Mouse (Mus musculus) forebrain, embryonic 15.5 days (tissue): ENCODE data around the gene Hivep2. TPM values are rescaled to one million over a fixed set of nuclear protein-coding genes. Genes with fewer than 3 reads are reported as not detected.

Experiments used
- ATAC-seq: fragments of 200-750 bp; cut with Nextera tagmentation; replicated peaks from 2 replicates; pipeline ENCODE4 v1.8.0; 2017; ENCODE audit warnings: mild to moderate bottlenecking, moderate TSS enrichment, moderate library complexity
- H3K27ac ChIP-seq: fragments of 300-500 bp; sonication (generic); replicated peaks from 2 replicates; pipeline ENCODE4 v1.5.1; 2015; ENCODE audit warnings: mild to moderate bottlenecking, inconsistent platforms
- H3K27me3 ChIP-seq: fragments of 300-500 bp; sonication (generic); 2 replicates; pipeline ENCODE4 v1.6.1; 2015; ENCODE audit warnings: inconsistent platforms
- H3K36me3 ChIP-seq: fragments of 300-500 bp; sonication (generic); 2 replicates; pipeline ENCODE4 v1.6.1; 2015; ENCODE audit warnings: mild to moderate bottlenecking, inconsistent platforms
- H3K4me1 ChIP-seq: fragments of 300-500 bp; sonication (generic); 2 replicates; pipeline ENCODE4 v1.6.1; 2015; ENCODE audit warnings: inconsistent platforms
- H3K4me2 ChIP-seq: fragments of 300-500 bp; sonication (generic); replicated peaks from 2 replicates; pipeline ENCODE4 v1.6.1; 2015; ENCODE audit warnings: mild to moderate bottlenecking, inconsistent platforms
- H3K4me3 ChIP-seq: fragments of 300-500 bp; sonication (generic); 2 replicates; pipeline ENCODE4 v1.5.1; 2015; ENCODE audit warnings: mild to moderate bottlenecking, inconsistent platforms
- H3K9ac ChIP-seq: fragments of 300-500 bp; sonication (generic); replicated peaks from 2 replicates; pipeline ENCODE4 v1.6.1; 2015; ENCODE audit warnings: mild to moderate bottlenecking, inconsistent platforms
- H3K9me3 ChIP-seq: fragments of 300-500 bp; sonication (generic); 2 replicates; pipeline ENCODE4 v1.6.1; 2016; ENCODE audit warnings: inconsistent platforms
- WGBS: fragments of 180-500 bp; shearing (Covaris S2); methylation state at CpG from one replicate; pipeline ENCODE4 v1.1.7; 2015; ENCODE audit warnings: mixed read lengths; 5-methylcytosine and 5-hydroxymethylcytosine counted together
- polyA plus RNA-seq: library from polyadenylated mRNA; unstranded; fragments of >200 nt; fragmentation: Nextera tagmentation; extraction: Ambion mirVana; gene quantifications from 2 replicates; pipeline ENCODE4 v1.2.1, GENCODE M21; 2015

Hivep2 gene
- polyA plus RNA-seq, 1 experiment from 2014 or later: 27.1 TPM

- Histone ChIP-seq H3K4me1 (peaks cover 5% of the 10 kb centered on the region; the same call in 1 of the 2 replicates), H3K4me2 (no peak overlapping the region), H3K4me3 (no peak overlapping the region), H3K36me3 (no peaks in the 10 kb centered on the region), H3K27me3 (no peaks in the 10 kb centered on the region), H3K9me3 (no peaks in the 10 kb centered on the region), H3K27ac (no peak overlapping the region), H3K9ac (no peak overlapping the region)
- 44% methylated on average over 7 of the region's 7 CpGs for WGBS
- no peak for ATAC-seq
Measured at GRCm38 (mm10) chr10:14164829-14165228, 199.0 kb downstream of the Hivep2 start.

GRCm38 (mm10) chr10:14168197-14168844 lies 202.4 kb downstream of the Hivep2 start:
- H3K27ac ChIP-seq: no peak overlapping the region
- no peaks in the 10 kb centered on the region for H3K9me3 ChIP-seq
- no peaks in the 10 kb centered on the region for H3K36me3 ChIP-seq
- peaks cover 5% of the 10 kb centered on the region; the same call in 1 of the 2 replicates for H3K4me1 ChIP-seq
- H3K4me3 ChIP-seq: no peak overlapping the region
- no peak overlapping the region for H3K4me2 ChIP-seq
- H3K27me3 ChIP-seq: no peaks in the 10 kb centered on the region
- no peak overlapping the region for H3K9ac ChIP-seq
- ATAC-seq: no peak
- 88% methylated on average over 6 of the region's 6 CpGs for WGBS

DNA sequence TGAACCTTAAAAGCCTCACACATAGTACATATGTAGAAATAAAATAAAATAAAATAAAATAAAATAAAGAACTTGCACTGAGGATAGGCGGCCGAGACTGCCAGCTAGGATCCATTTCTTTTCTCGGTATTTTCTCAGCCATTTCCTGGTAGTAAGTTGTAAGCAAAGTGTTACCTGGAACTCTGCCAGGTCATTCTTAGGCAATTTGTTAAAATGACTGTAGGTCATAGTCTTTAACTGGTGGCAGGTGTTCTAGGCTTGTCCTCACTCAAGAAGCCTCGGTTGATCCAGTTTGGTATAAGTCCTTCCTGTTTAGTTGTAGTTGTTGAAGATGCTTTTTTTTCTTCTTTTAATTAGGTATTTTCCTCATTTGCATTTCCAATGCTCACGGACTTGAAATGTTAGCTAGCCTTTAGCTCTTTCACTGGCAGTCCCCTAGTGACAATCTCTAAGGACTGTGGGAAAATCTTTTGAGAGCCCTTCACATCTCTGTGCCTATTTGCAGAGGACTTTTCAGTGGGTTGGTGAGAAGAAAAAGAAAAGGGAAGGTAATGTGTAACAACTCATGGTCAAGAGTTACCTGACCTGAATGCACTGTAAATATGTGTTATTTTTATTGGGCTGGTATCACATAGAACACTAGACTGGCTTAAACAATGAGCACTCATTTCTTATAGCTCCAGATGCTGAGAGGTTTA lies 203.1 kb downstream of the Hivep2 start:
- Histone ChIP-seq H3K4me3 (no peak overlapping the region), H3K9me3 (no peaks in the 10 kb centered on the region), H3K36me3 (no peaks in the 10 kb centered on the region), H3K4me1 (peaks cover 5% of the 10 kb centered on the region; the same call in 1 of the 2 replicates), H3K9ac (no peak overlapping the region), H3K27me3 (no peaks in the 10 kb centered on the region), H3K27ac (no peak overlapping the region), H3K4me2 (no peak overlapping the region)
- ATAC-seq: 0 out of 2 replicates have a peak, but pooled peaks have one; percentile 32
- 46% methylated on average over 5 of the region's 5 CpGs for WGBS

GRCm38 (mm10) chr10:14174124-14174523 lies 208.2 kb downstream of the Hivep2 start:
- Histone ChIP-seq H3K9ac (no peak overlapping the region), H3K4me1 (peaks cover 5% of the 10 kb centered on the region), H3K27ac (no peak overlapping the region), H3K27me3 (no peaks in the 10 kb centered on the region), H3K36me3 (no peaks in the 10 kb centered on the region), H3K4me3 (no peak overlapping the region), H3K4me2 (no peak overlapping the region), H3K9me3 (no peaks in the 10 kb centered on the region)
- ATAC-seq: no peak
- WGBS: 80% methylated on average over 4 of the region's 4 CpGs

DNA sequence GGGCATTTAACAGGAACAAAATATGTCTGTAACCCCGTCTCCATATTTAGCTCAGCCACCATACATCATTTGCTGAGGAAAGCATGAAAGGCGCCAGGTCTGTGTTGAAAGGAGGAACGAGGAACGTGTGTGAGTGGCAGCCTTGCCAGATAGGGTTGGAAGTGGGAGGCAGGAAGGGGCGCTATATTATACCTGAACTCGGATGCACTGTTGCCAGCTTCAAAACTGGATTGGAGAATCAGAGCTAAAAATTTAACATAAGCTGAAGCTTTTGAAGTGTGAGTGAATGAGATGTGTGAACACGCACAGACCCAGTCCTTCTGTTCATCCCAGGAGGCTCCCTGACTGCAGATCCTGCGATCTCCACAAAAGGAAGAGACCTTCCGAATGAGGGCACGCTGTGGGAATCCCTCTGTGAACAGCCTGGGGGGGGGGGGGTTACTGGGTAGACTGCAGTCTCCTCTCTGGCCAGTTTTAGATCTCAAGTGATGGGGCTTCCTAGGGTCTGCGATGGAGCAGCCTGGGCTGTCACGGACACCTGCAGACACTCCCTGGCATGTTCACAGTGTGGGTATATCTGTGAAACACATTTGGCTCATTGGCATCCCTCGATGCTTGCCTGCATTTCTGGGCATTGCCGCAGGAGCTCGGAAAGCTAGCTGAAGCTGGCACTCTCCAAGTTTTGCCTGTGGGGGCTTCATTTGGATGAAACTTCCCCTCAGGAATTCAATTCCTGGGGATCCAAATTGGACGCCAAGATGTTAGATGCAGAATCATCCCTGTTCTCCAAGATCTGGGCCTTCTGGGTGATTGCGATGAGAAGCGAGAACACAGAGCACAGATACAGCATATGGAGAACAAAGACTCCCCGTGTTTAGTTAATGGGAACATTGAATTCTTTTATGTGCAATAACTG lies 213.8 kb downstream of the Hivep2 start:
- no peaks in the 10 kb centered on the region for H3K27me3 ChIP-seq
- H3K27ac ChIP-seq: peak overlapping the region; percentile 89
- no peak overlapping the region for H3K9ac ChIP-seq
- WGBS: 51% methylated on average over 19 of the region's 19 CpGs
- H3K36me3 ChIP-seq: no peaks in the 10 kb centered on the region
- ATAC-seq: peak; percentile 94
- H3K4me2 ChIP-seq: no peak overlapping the region
- H3K4me3 ChIP-seq: no peak overlapping the region
- no peaks in the 10 kb centered on the region for H3K9me3 ChIP-seq
- H3K4me1 ChIP-seq: peaks cover 10% of the 10 kb centered on the region; the same call in 1 of the 2 replicates

GRCm38 (mm10) chr10:14186352-14186976 lies 220.6 kb downstream of the Hivep2 start:
- no peaks in the 10 kb centered on the region for H3K27me3 ChIP-seq
- no peak overlapping the region for H3K27ac ChIP-seq
- H3K9me3 ChIP-seq: no peaks in the 10 kb centered on the region
- no peak overlapping the region for H3K4me2 ChIP-seq
- H3K36me3 ChIP-seq: no peaks in the 10 kb centered on the region
- no peaks in the 10 kb centered on the region for H3K4me1 ChIP-seq
- H3K4me3 ChIP-seq: no peak overlapping the region
- no peak for ATAC-seq
- WGBS: 86% methylated on average over 11 of the region's 11 CpGs
- no peak overlapping the region for H3K9ac ChIP-seq

DNA sequence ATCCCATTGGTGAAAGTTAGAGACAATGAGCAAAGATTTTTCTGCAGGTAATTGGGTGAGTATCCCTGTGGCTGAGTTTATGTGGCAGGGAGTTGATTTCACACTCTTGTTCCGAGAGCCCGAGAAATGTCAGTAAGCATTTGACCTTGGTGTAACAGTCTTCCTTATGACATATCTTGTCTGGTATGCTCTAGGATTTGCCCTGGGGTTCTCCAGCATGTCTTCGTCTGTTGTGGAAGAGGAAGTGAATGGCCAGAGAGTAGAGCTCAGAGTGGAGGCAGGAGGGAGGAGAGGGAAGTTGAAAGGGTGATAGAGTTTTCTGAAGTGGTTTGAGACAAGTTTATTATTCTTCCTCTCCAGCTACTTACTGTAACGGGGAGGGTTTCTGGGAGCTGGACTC lies 223.2 kb downstream of the Hivep2 start:
- Histone ChIP-seq H3K4me3 (no peak overlapping the region), H3K4me1 (peaks cover 7% of the 10 kb centered on the region), H3K27me3 (no peaks in the 10 kb centered on the region), H3K36me3 (no peaks in the 10 kb centered on the region), H3K9ac (no peak overlapping the region), H3K4me2 (no peak overlapping the region), H3K9me3 (no peaks in the 10 kb centered on the region), H3K27ac (no peak overlapping the region)
- WGBS: 80% methylated on average over 4 of the region's 4 CpGs
- ATAC-seq: no peak

GRCm38 (mm10) chr10:14191202-14191601 lies 225.3 kb downstream of the Hivep2 start:
- H3K4me3 ChIP-seq: no peak overlapping the region
- H3K36me3 ChIP-seq: no peaks in the 10 kb centered on the region
- H3K9me3 ChIP-seq: no peaks in the 10 kb centered on the region
- H3K4me1 ChIP-seq: peaks cover 17% of the 10 kb centered on the region
- ATAC-seq: no peak
- no peak overlapping the region for H3K9ac ChIP-seq
- no peaks in the 10 kb centered on the region for H3K27me3 ChIP-seq
- H3K27ac ChIP-seq: peak overlapping the region; percentile 51
- 86% methylated on average over 10 of the region's 10 CpGs for WGBS
- H3K4me2 ChIP-seq: no peak overlapping the region

DNA sequence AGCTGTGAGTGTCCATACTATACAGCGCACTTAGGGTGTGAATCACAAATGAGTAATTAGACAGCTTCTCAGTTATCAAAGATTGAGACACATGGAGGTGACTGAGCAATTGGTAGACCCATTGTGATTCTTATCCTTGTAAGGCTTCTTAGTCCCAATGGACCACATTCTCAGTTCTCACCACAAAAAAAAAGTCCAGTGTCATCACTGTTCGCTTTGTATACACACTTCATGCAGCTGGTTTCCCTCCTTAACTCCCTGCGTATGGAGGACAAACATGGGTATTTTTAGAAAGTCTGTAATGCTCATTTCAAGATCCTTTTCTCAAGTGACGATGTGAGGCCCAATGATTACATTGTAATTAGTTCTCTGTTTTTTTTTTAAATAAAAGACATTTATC lies 226.3 kb downstream of the Hivep2 start:
- H3K9me3 ChIP-seq: no peaks in the 10 kb centered on the region
- no peaks in the 10 kb centered on the region for H3K27me3 ChIP-seq
- H3K36me3 ChIP-seq: no peaks in the 10 kb centered on the region
- 84% methylated on average over 4 of the region's 4 CpGs for WGBS
- H3K9ac ChIP-seq: no peak overlapping the region
- H3K4me2 ChIP-seq: no peak overlapping the region
- H3K4me1 ChIP-seq: peaks cover 19% of the 10 kb centered on the region
- ATAC-seq: no peak
- no peak overlapping the region for H3K27ac ChIP-seq
- H3K4me3 ChIP-seq: no peak overlapping the region

DNA sequence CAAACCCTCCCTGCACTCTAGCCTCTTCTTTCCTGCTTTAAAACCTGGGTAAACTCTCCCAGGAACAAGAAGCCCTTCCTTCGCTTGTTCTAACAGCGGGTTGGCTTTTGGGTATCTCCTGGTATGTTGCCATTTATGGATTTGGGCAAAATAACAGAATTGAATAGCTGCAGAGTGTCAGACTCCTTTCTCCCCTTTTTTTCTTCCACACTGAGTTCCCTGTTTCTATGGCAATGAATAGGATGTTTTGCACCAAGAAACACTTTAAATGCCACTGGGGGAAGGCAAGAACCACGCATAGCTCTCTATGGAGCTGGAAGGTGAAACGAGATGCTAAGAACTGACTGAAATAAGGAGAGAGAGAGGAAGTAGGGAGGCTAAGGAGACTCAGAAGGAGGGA lies 227.8 kb downstream of the Hivep2 start:
- Histone ChIP-seq H3K27me3 (no peaks in the 10 kb centered on the region), H3K36me3 (no peaks in the 10 kb centered on the region), H3K4me2 (no peak overlapping the region), H3K4me1 (peaks cover 19% of the 10 kb centered on the region), H3K4me3 (no peak overlapping the region), H3K27ac (0 out of 2 replicates have a peak overlapping the region, but pooled peaks have one; percentile 11), H3K9ac (no peak overlapping the region), H3K9me3 (no peaks in the 10 kb centered on the region)
- ATAC-seq: no peak
- 41% methylated on average over 4 of the region's 4 CpGs for WGBS

- H3K4me1 ChIP-seq: peaks cover 19% of the 10 kb centered on the region
- H3K27ac ChIP-seq: peak overlapping the region; percentile 76
Measured at GRCm38 (mm10) chr10:14195778-14196650, 230.1 kb downstream of the Hivep2 start.

More at GRCm38 (mm10) chr10:14195778-14196650, 230.1 kb downstream of the Hivep2 start:
- no peaks in the 10 kb centered on the region for H3K27me3 ChIP-seq
- H3K9ac ChIP-seq: no peak overlapping the region
- no peak overlapping the region for H3K4me3 ChIP-seq
- 59% methylated on average over 17 of the region's 17 CpGs for WGBS
- peak; percentile 88 for ATAC-seq
- no peaks in the 10 kb centered on the region for H3K9me3 ChIP-seq
- no peak overlapping the region for H3K4me2 ChIP-seq
- no peaks in the 10 kb centered on the region for H3K36me3 ChIP-seq
